24 mouse cellular contexts compared by ENCODE assay signal in genomic region chr12:107082541-107082940, GRCm38 (mm10).
A peak's percentile ranks its signal among the peaks of the same experiment; 100 is the strongest.
DNase-seq lines count a peak whose midpoint lies in the region; ATAC-seq and TF ChIP-seq lines count a peak whose summit lies in the region.
"Had no signal": no experiment of that assay in that cellular context is flagged by ENCODE, and none has a peak within 500 bp of the region (broad histone marks: within the 10 kb centered on the region; RNA-seq: fewer than 3 reads in every experiment).

No protein-coding gene starts in this region.

- H3K4me3 ChIP-seq in hindbrain, embryonic 13.5 days: no peak overlapping the region
- no peak overlapping the region for H3K4me3 ChIP-seq in hindbrain, embryonic 12.5 days
- no peak overlapping the region for H3K4me3 ChIP-seq in midbrain, embryonic 15.5 days
- no peak overlapping the region for H3K4me3 ChIP-seq in midbrain, postnatal 0 days (ENCODE audit: low read depth, low read length)
- no peak overlapping the region for H3K4me3 ChIP-seq in midbrain, embryonic 16.5 days (ENCODE audit: low read depth, low read length)
- H3K4me3 ChIP-seq: forebrain, embryonic 12.5 days; gastrocnemius, adult 2 months; heart, embryonic 12.5 days; heart, embryonic 15.5 days; hindbrain, embryonic 10.5 days; hindbrain, embryonic 15.5 days had no signal

- 0 out of 2 replicates have a peak, but pooled peaks cover 6% of the 10 kb centered on the region for H3K27me3 ChIP-seq in hindbrain, embryonic 13.5 days
- H3K27me3 ChIP-seq in hindbrain, embryonic 12.5 days: no peaks in the 10 kb centered on the region
- H3K27me3 ChIP-seq in midbrain, embryonic 15.5 days (replicated peaks): no peaks in the 10 kb centered on the region
- no peaks in the 10 kb centered on the region; the same call in 1 of the 2 replicates for H3K27me3 ChIP-seq in midbrain, postnatal 0 days (ENCODE audit: insufficient read depth, low read length)
- no peaks in the 10 kb centered on the region for H3K27me3 ChIP-seq in midbrain, embryonic 16.5 days (ENCODE audit: control insufficient read depth, insufficient read depth, low read depth, low read length)
- H3K27me3 ChIP-seq: forebrain, embryonic 12.5 days; heart, embryonic 12.5 days; heart, embryonic 15.5 days; hindbrain, embryonic 15.5 days had no signal

- H3K9me3 ChIP-seq in hindbrain, embryonic 13.5 days: no peaks in the 10 kb centered on the region
- H3K9me3 ChIP-seq in hindbrain, embryonic 12.5 days (replicated peaks): no peaks in the 10 kb centered on the region
- H3K9me3 ChIP-seq in midbrain, embryonic 15.5 days: no peaks in the 10 kb centered on the region
- no peaks in the 10 kb centered on the region for H3K9me3 ChIP-seq in midbrain, postnatal 0 days (ENCODE audit: low read length)
- H3K9me3 ChIP-seq in midbrain, embryonic 16.5 days (replicated peaks; ENCODE audit: control insufficient read depth, low read length, poor library complexity, severe bottlenecking): no peaks in the 10 kb centered on the region
- H3K9me3 ChIP-seq: forebrain, embryonic 12.5 days; heart, embryonic 12.5 days; heart, embryonic 15.5 days; hindbrain, embryonic 10.5 days; hindbrain, embryonic 15.5 days had no signal

- no peak for DNase-seq in midbrain, postnatal 0 days (ENCODE audit: low spot score)
- DNase-seq in retina, postnatal 1 day: peak; percentile 34
- no peak for DNase-seq in heart, adult 11 months
- DNase-seq: adrenal gland, adult 2 months; adrenal gland, postnatal 14 days; cerebellum, adult 18-20 months; cerebellum, adult 9-10 months; cerebellum, postnatal 14 days; forebrain, postnatal 0 days; gastrocnemius, adult 2 months; gastrocnemius, postnatal 14 days; heart, adult 18-20 months; heart, postnatal 10 days; heart, postnatal 36 days had no signal

- peaks cover 39% of the 10 kb centered on the region for H3K4me1 ChIP-seq in hindbrain, embryonic 13.5 days (replicated peaks)
- peaks cover 30% of the 10 kb centered on the region for H3K4me1 ChIP-seq in hindbrain, embryonic 12.5 days
- peaks cover 34% of the 10 kb centered on the region for H3K4me1 ChIP-seq in midbrain, embryonic 15.5 days
- H3K4me1 ChIP-seq in midbrain, postnatal 0 days (ENCODE audit: insufficient read depth, low read length): peaks cover 3% of the 10 kb centered on the region; the same call in 1 of the 2 replicates
- H3K4me1 ChIP-seq in midbrain, embryonic 16.5 days (ENCODE audit: control insufficient read depth, insufficient read depth, low read length): peaks cover 34% of the 10 kb centered on the region
- H3K4me1 ChIP-seq: heart, embryonic 12.5 days; heart, embryonic 15.5 days had no signal

- no peak for TF ChIP-seq CTCF in midbrain, postnatal 0 days (IDR thresholded peaks at IDR 0.05)

- WGBS in hindbrain, embryonic 13.5 days: 49% methylated on average over 10 of the region's 10 CpGs
- WGBS in hindbrain, embryonic 12.5 days: 62% methylated on average over 10 of the region's 10 CpGs
- WGBS in midbrain, embryonic 15.5 days: 45% methylated on average over 10 of the region's 10 CpGs
- WGBS in midbrain, postnatal 0 days: 35% methylated on average over 10 of the region's 10 CpGs
- WGBS in midbrain, embryonic 16.5 days: 35% methylated on average over 10 of the region's 10 CpGs

- H3K27ac ChIP-seq in hindbrain, embryonic 13.5 days: 0 out of 2 replicates have a peak overlapping the region, but pooled peaks have one; percentile 19
- H3K27ac ChIP-seq in hindbrain, embryonic 12.5 days: no peak overlapping the region; the same call in 1 of the 2 replicates
- peak overlapping the region; percentile 51 for H3K27ac ChIP-seq in midbrain, embryonic 15.5 days
- H3K27ac ChIP-seq in midbrain, postnatal 0 days (ENCODE audit: low read depth, low read length): no peak overlapping the region
- peak overlapping the region; percentile 38; the same call in 1 of the 2 replicates for H3K27ac ChIP-seq in midbrain, embryonic 16.5 days (ENCODE audit: low read length)
- H3K27ac ChIP-seq: forebrain, embryonic 12.5 days; gastrocnemius, adult 2 months; heart, embryonic 15.5 days; hindbrain, embryonic 10.5 days; hindbrain, embryonic 15.5 days had no signal

- H3K36me3 ChIP-seq in hindbrain, embryonic 13.5 days: no peaks in the 10 kb centered on the region
- no peaks in the 10 kb centered on the region for H3K36me3 ChIP-seq in hindbrain, embryonic 12.5 days
- H3K36me3 ChIP-seq in midbrain, embryonic 15.5 days (replicated peaks): no peaks in the 10 kb centered on the region
- no peaks in the 10 kb centered on the region for H3K36me3 ChIP-seq in midbrain, postnatal 0 days (ENCODE audit: insufficient read depth, low read length)
- H3K36me3 ChIP-seq in midbrain, embryonic 16.5 days (ENCODE audit: control insufficient read depth, insufficient read depth, low read length): no peaks in the 10 kb centered on the region
- H3K36me3 ChIP-seq: forebrain, embryonic 12.5 days; heart, embryonic 12.5 days; heart, embryonic 15.5 days; hindbrain, embryonic 10.5 days; hindbrain, embryonic 15.5 days had no signal

- H3K9ac ChIP-seq in hindbrain, embryonic 13.5 days: no peak overlapping the region
- no peak overlapping the region for H3K9ac ChIP-seq in hindbrain, embryonic 12.5 days
- H3K9ac ChIP-seq in midbrain, embryonic 15.5 days: 0 out of 2 replicates have a peak overlapping the region, but pooled peaks have one; percentile 2
- H3K9ac ChIP-seq in midbrain, postnatal 0 days (replicated peaks; ENCODE audit: low read length, poor library complexity, severe bottlenecking): no peak overlapping the region
- H3K9ac ChIP-seq in midbrain, embryonic 16.5 days (ENCODE audit: low read depth, low read length): no peak overlapping the region
- H3K9ac ChIP-seq: forebrain, embryonic 12.5 days; forebrain, postnatal 0 days; heart, embryonic 12.5 days; heart, embryonic 15.5 days; hindbrain, embryonic 15.5 days had no signal

- ATAC-seq in hindbrain, embryonic 13.5 days (ENCODE audit: low FRiP score): no peak
- no peak; the same call in 1 of the 2 replicates for ATAC-seq in hindbrain, embryonic 12.5 days (ENCODE audit: low FRiP score)
- peak; percentile 24; the same call in 1 of the 2 replicates for ATAC-seq in midbrain, embryonic 15.5 days (replicated peaks)
- ATAC-seq in midbrain, postnatal 0 days (ENCODE audit: low FRiP score): no peak
- 0 out of 2 replicates have a peak, but pooled peaks have one; percentile 52 for ATAC-seq in midbrain, embryonic 16.5 days
- ATAC-seq: CD4-positive, CD25-positive, alpha-beta regulatory T cell, adult 4 months; forebrain, postnatal 0 days had no signal

- H3K4me2 ChIP-seq in hindbrain, embryonic 13.5 days: no peak overlapping the region
- H3K4me2 ChIP-seq in hindbrain, embryonic 12.5 days (replicated peaks): no peak overlapping the region
- no peak overlapping the region for H3K4me2 ChIP-seq in midbrain, embryonic 15.5 days
- H3K4me2 ChIP-seq in midbrain, postnatal 0 days (ENCODE audit: low read depth, low read length, poor library complexity, severe bottlenecking): no peak overlapping the region
- H3K4me2 ChIP-seq in midbrain, embryonic 16.5 days (ENCODE audit: low read length): 0 out of 2 replicates have a peak overlapping the region, but pooled peaks have one; percentile 2
- H3K4me2 ChIP-seq: forebrain, embryonic 12.5 days; heart, embryonic 12.5 days; heart, embryonic 15.5 days; hindbrain, embryonic 15.5 days had no signal

Comparison
In these comparisons a context has a peak if more than half of its experiments do, and no peak if none do; other contexts are left out.
1. ATAC-seq: peak in midbrain, embryonic 15.5 days (single experiment) and midbrain, embryonic 16.5 days (single experiment); none in hindbrain, embryonic 13.5 days (single experiment), hindbrain, embryonic 12.5 days (single experiment) and midbrain, postnatal 0 days (single experiment).
2. H3K27ac ChIP-seq: peak in hindbrain, embryonic 13.5 days (single experiment), midbrain, embryonic 15.5 days (single experiment) and midbrain, embryonic 16.5 days (single experiment); none in hindbrain, embryonic 12.5 days (single experiment) and midbrain, postnatal 0 days (single experiment).